Mouse (Mus musculus): ENCODE data around the gene 1700025G04Rik.
A peak's percentile ranks its signal among the peaks of the same experiment; 100 is the strongest.

The 1700025G04Rik gene

GRCm38 (mm10) chr1:152075725-152076124 is 14.2 kb downstream of the 1700025G04Rik start:
- no peak for DNase-seq

- no peak for DNase-seq
Observed at GRCm38 (mm10) chr1:152070441-152070840, 19.5 kb downstream of the 1700025G04Rik start.

GRCm38 (mm10) chr1:152069745-152070144 is 20.2 kb downstream of the 1700025G04Rik start:
- DNase-seq = no peak

DNA sequence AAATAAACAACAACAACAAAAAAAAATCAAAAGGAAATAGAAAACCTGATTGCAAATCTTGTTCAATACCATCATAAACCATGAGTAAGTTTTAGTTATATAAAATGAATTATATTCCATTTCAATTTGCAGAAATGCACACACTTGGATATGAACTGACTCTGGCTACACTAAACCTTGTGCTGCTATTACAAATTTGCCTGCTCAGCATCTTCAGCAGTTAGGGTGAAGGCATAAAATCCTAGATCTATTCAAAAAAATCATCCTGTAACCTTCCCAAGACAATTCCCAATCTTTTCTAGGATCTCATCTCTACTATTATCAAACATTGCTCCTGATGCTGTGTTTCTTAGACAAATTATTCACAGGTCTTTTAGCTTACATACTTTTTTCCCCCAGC is 22.0 kb downstream of the 1700025G04Rik start:
- DNase-seq = no peak

DNA sequence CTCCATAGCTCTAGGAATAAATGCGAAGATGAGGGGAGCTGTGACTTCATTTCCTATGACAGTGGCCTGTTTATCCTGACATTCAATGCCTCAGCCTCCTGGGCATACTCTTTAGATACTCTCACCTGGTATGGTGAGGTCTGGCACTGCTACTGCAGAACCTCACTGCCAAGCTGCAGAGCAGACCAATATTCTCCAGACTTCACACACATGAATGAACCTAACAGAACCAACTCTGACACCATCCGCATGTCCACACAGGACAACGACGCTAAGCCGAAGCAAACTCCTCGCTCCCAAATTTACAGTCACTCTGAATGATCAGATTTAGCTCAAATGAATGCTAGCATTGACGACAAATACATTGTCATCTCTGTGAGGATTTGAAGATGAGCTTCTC is 24.4 kb downstream of the 1700025G04Rik start:
- no peak for DNase-seq

DNA sequence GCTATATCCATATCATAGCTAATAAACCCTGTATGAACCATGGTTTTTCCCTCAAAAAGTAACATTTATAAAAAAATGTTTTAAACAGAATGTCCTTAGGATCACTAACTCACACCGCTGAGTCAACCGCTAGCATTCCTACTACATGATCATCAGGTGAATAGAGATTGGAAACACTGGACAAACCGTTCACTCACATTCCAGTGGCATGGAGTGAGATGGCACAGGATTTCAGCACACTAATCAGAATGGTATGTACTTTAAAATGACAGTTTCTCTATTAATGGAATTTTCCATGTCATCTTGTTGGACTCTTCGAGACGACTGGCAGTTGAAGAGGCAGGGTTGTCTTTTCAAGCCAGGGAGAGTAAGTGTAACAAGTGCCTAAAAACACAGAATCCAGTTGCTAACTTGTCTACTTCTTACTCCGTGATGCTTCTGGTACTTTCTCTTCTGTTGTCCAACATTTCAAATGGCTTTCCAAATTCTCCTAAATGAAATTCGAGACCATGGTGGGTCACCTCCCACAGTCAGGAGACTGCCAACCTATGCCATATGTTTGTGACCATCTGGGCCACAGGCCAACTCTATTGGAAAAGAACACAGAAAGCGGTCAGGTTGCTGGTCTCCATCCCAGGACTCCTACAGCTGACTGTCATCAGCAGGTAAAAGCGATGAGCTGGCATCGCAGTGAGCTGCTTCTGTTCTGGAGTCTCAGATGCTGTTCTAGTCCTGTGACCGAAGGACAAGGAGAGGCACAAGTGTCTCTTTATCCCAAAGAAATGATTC is 26.4 kb downstream of the 1700025G04Rik start:
- DNase-seq = no peak

DNA sequence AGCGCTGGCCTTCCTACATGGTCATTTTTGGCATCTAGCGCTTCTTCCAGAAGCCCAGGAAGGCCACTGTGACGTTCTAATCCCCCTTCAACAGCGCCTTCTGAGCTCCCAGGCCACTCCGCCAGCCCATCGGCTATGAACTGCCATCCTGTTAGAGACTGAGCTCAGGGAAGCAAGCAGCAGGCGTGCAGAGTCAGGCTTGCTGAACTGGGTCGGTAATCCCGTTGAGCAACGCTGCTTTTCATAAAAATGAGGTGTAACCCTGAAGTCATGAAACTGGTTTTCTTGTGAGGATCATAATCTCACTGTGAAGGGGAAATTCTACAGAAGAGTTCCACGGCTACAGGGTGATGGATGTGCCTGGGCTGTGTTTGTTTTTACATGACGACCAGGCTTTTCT is 28.2 kb downstream of the 1700025G04Rik start:
- DNase-seq = no peak

DNA sequence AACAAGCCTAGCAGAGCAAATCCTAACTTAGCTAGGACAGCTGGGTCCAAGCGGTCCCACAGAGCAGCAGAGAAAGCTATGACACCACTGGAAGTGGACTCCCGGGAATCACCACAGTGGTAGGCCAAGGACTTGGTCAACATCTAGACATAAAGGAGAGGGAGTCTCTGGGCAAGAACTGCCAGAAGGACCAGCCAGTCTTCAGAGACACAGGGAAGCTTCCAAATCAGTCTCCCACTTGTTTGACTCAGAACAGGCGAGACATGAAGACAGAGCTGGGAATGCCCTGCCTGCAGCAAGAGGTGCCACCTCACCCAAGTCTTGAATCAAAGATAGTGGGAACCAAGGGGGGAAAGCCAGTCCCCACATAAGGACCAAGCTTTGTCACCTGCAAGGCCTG is 29.7 kb downstream of the 1700025G04Rik start:
- DNase-seq = no peak

GRCm38 (mm10) chr1:152058776-152059175 is 31.1 kb downstream of the 1700025G04Rik start:
- DNase-seq = no peak

- DNase-seq = no peak
Observed at GRCm38 (mm10) chr1:152053112-152053511, 36.8 kb downstream of the 1700025G04Rik start.

GRCm38 (mm10) chr1:152051858-152052257 is 38.1 kb downstream of the 1700025G04Rik start:
- peak; percentile 45 to 60 for DNase-seq

DNA sequence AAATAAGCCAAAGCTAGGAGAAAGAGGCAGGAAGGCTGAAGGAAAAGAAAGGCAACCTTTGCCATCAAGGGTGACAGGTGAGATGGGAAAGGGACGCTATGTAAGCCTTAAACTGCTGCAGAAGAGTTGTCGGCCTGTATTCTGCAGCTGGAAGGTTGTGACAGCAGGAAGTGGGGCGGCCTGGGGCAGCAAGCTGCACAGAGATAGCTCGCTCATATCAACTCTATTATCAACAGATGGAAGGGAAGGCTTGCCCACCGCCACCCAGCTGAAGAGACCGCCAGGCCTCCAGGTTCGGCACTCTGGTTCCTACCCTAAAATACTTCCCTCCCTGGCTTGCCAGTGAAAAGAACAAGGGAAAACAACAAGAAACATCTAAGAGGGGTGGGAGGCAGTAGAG is 39.9 kb downstream of the 1700025G04Rik start:
- DNase-seq = no peak

DNA sequence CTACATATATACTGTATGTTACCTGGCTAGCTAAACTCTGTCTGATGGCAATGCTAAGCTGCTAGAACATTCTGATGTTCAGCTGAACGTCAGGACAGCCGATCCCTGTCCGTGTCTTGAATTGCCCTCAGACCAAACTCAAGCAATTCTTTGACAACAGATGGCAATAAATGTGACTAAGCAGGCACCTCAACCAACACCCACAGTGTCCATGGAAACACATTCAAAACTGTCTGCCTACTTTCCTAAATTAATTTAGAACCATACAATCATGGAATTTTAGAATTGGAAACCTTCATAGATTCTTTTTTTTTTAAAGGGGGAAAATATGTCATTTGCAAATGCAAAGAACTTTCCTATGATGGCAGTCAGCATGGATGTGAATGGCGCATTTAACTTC is 41.6 kb downstream of the 1700025G04Rik start:
- no peak for DNase-seq

DNA sequence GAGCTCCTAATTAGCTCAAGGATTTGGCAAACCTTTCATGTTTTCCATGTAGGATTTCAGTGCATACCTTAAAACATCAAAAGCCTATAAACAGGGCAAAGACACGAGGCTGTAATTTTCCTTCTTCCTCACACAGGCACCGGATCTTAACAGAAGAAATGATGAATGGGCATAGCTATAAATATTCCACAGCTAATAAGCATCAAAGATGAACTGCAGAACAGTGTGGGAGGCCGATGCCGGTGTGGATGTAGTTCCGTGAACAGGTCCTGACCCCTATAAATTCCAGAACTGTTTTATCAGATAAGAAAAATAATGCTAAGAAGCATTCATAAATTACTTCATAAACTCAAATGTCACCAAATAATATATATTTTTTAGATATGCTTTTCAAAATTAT is 42.5 kb downstream of the 1700025G04Rik start:
- no peak for DNase-seq

GRCm38 (mm10) chr1:152043453-152043852 is 46.5 kb downstream of the 1700025G04Rik start:
- DNase-seq = no peak

DNA sequence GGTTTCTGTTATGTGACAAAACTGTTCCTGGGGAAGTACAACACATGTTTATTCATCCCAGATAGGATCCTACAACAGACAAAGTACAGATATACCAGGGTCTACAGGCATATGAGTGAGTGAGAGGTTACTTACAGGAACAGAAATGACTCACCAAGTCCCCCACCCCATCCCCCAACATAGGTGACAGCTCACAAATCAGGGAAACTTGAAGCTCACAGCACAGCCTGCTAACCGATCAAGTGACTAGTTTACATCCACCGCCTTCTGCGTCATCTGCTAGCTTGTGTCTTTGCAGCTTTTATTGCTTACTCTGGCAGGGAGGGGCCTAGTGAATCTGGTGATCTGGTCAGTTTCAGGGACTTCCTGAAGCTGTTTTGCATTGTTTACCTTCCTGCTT is 47.5 kb downstream of the 1700025G04Rik start:
- DNase-seq = no peak

- no peak for DNase-seq
Observed at GRCm38 (mm10) chr1:152041005-152041404, 48.9 kb downstream of the 1700025G04Rik start.

GRCm38 (mm10) chr1:152040053-152040452 is 49.9 kb downstream of the 1700025G04Rik start:
- no peak for DNase-seq

- peak in 1 of 2 experiments; percentile 33 for DNase-seq
Observed at GRCm38 (mm10) chr1:152039588-152039987, 50.3 kb downstream of the 1700025G04Rik start.

DNA sequence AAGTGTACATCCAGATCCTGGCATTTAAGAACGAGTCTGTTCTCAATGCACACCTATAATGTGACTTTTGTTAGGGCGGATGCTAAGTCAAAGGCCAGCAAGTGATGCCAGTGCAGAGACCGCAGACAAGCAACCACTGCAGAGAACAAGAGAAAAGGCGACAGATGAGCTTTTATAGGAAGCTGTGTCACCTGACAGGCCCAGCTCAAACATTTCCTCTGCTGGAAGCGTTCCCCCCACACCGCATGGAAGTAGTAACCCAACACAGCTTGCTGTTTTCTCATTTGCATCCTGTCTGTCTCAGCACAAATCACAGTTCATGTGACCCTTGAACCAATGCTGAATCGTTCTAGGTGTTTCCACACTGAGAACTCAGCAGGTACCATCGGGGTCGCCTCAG is 51.8 kb downstream of the 1700025G04Rik start:
- no peak for DNase-seq

DNA sequence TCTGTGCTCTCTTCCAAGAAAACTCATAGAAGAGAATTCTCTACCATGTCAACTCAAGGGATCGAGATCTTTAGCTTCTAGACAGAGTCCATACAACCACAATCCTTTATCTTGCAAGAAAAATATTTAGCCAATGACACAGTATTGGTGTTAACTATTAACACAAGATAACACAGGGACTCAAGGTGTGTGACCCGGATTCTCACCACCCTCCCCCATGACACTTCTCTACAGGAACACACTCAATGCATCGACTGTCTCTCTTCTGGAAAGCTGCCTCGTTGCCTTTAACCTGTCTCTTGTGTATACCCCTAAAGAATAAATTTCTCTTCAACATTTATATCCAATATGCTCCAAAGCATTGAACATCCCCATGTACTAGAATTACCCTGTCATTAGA is 52.3 kb downstream of the 1700025G04Rik start:
- DNase-seq = no peak

DNA sequence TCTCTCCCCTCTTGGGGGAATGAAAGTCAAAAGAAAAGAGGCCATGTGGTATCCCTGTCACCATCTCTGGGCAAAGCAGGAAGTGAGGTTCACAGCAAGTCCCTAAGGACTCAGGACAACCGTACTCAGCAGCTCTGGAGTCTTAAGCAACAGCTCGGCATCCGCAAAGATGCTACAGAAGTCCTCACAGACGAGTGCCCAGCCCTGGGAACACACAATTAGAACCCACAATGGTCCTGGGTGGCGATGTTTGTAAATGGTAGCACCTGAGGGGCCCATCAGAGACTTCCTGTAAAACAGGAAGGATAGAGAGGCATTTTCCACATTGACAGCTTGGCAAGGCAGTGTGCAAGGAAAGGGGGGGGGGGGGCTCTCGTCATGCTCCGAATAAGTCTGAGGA is 55.2 kb downstream of the 1700025G04Rik start:
- no peak for DNase-seq

DNA sequence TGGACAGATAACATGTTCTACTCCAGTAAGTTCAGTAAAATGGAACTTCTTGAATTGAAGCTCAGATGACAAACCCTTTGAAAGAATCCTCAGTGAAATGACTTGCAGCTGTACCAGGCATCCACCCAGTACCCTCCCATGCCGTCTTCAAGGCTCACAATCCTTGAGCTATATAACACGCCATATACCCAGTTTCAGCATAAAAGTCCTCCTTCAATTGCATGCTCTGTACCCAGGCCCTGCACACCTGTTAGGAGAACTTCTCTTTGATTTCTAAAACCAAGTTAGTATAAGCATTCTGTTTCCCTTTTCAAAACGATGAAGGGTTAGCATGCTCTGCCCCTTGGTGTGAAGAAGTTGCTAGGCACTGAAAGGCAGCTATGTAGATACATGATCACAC is 56.2 kb downstream of the 1700025G04Rik start:
- no peak for DNase-seq

- DNase-seq = peak; percentile 29 to 42
Observed at GRCm38 (mm10) chr1:152032144-152032543, 57.8 kb downstream of the 1700025G04Rik start.

- no peak for DNase-seq
Observed at GRCm38 (mm10) chr1:152030546-152030945, 59.4 kb downstream of the 1700025G04Rik start.
